Mouse (Mus musculus) adrenal gland, adult 8-10 months (tissue): ENCODE results near the gene Osbp2. TPM values are rescaled to one million over a fixed set of nuclear protein-coding genes. Genes with fewer than 3 reads are reported as not detected.

ENCODE experiments used
- DNase-seq: peaks from one replicate; pipeline ENCODE4 v3.0.0; 2022
- total RNA-seq, 4 experiments: library from RNA; stranded (reverse); gene quantifications; 2 replicates each; pipeline ENCODE4 v1.2.4; 2022

Osbp2 gene
- total RNA-seq, 4 experiments from 2014 or later, result 2.1 to 7.4 (median 3.7) TPM

DNA sequence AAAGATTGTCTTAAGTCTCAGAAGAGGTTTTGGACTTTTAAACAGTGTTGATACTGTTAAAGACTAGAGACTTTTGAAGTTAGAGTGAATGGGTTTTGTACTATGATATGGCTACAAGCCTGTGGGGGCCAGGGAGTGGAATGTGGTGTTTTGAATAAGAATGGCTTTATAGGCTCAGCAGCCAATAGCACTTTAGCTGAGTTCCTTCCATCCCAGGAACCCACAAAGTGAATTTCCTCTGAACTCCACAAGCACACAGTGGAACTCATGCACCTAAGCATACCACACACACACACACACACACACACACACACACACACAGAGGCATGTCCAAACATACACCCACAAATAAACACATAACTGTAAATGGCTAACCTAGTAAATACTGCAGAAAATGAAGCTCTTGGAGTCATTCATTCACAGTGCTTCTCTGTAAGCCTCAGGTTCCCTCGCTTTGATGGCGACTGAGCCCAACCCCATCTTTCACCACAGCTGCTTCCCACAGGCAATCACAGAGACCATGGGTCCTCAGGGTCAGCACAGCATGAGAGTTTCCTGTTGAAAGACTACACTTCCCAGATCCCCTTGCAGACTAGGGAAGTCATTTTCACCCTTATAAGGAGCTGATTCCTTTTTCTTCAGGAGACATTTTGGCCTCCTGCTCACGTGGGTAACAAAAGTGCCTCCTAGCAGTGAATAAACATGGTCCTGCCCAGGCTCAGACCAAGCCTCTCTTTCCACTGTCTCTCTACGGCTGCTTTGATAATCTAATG lies 45.5 kb downstream of the Osbp2 start:
- no peak for DNase-seq

DNA sequence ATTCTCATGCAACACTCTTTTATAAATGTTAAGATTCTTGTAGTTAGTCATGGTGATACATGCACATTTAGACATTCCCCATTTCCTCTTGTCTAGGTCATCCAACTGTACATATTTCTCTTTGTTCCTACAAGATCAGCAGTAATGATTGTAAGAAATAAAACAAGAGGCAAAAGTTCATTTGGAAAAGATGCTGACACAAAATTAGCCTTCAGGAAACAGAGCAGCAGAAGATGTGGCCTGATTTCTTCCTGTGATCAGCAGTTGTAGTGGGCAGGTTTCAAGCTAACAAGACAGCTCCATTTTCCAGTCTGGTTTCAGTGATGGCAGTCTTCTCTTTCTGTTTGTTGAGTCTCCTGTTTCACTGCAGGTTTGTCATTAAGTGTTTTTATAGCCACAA lies 47.8 kb downstream of the Osbp2 start:
- DNase-seq, result no peak

DNA sequence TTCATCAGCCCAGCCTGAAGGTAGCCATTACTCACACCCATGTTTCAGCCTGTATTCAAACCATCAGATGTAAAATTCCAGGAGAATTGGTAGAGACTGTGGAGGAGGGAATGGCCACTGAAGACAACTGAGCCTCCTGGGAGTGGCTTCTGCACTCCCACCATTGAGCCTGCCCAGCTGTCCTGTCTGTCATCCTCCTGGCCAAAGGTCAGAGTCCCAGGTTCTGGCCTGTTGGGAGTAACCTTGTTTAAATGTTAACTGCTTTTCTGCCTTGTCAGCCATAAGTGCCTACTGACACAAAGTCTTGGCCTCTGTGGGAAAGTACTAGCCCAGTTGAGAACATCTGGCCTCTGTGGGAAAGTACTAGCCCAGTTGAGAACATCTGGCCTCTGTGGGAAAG lies 50.4 kb downstream of the Osbp2 start:
- no peak for DNase-seq

DNA sequence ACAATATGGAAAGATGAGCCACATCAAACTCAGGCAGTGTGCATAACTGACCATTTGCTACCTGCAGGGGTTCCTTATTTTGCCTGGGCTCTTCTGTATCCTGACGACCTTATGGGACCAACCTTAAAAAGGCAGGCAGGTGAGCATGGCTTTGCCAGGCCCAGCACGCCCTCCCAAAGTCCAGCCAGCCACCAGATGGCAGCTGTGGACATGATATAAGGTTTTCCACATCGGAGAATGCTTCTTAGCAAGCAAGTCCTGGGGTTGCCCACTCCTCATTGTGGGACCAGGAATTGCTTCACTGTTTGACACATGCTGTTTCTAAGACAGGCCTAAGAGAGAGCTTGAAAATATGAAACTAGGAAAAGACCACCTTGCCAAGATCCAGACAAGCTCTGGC lies 55.5 kb downstream of the Osbp2 start:
- DNase-seq, result no peak

DNA sequence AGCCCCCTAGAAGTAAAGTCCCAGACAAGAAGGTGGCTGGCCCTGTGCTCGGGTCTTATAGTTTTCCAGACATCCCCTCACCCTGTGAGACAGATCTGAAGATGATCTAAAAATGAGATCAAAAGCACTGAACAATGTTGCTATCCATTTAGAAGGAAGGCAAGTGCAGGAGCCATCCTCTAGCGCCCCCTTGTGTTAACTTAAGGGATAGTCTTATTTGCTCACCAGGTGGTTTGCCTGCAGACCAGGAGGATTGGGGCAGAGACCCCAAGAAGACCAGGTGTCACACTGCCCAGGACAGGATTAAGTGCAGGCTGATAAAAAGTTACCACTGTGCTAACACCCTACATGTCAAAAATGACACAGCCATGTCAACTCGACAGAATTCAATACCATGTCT lies 58.3 kb downstream of the Osbp2 start:
- DNase-seq, result no peak

DNA sequence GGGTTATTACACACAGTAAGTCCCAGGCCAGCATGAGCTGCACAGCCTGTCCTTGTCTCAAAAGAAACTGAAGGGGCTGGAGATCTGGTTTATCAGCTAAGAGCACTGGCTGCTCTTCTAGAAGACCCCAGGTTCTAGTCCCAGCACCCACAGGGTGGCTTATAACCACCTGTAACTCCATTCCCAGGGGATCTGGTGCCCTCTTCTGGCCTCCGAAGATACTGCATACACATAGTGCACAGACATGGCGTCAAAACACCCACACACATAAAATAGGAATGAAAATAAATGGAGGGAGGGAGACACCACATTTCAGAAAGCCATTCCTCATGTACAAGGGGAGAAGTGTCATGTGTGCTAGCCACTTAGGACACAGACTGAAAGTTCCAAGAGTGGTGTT lies 59.1 kb downstream of the Osbp2 start:
- DNase-seq, result no peak

DNA sequence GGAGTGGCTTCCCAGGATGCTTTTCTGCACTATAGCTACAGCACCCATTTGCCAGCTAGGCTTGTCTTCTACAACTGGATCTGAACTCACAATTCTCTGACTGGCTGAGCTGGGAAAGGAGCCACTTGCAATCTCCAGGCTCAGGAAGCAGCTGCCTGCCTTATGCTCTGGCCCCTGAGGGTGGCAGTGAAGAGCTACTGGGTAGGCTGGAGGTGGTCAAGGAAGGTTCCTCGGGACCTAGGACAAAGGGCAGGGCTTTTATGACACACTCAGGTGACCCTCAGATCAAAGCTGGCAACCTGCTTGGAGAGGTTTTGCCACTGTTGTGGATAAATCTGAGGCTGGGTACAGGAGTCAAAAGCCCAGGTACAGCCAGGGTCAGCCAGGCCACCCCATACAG lies 61.6 kb downstream of the Osbp2 start:
- no peak for DNase-seq

DNA sequence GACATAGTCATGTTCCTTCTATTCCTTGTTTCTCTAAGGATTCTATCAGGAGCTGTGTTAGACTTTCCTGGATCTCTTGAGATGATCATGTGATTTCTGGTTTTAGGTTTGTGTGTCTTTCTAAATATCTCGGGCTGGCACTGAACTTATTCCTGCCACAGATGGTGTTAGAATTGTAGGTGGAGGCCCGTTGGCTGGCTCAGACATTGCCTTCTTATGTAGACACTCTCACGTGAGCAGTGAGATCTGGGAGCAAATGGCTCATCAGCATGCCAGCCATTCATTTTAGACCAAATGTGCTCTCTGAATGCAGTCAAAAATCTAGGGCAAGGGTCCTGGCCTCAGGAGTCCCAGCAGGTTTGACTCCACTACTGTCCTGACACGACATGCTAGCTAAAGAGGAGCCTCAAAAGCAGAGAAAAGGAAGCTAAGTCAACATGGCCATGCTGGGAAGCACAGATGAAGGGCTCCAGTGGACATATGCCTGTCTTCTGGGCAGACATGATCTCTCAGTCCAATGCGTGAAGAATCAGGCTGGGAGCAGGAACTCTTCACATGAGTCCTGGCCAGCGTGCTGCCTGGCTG lies 66.0 kb downstream of the Osbp2 start:
- DNase-seq, result no peak

DNA sequence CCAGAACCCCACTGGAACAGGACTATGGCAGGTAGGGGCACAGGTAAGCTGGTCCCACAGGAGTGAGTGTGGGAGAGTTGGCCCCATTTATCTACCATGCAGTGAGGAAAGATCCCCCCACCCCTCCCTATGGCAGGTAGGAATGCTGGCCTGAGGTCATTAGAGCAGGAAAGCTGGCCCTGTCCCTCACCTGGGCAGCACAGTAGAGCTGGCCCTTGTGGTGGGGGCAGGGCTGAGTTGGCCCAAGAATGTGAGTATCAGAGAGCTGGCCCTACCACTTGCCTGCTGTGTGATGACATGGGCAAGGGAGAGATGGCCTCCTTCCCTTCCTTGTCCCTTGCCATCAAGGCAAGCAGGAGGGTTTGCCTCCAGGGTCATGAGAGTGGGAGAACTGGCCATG lies 73.0 kb downstream of the Osbp2 start:
- no peak for DNase-seq

DNA sequence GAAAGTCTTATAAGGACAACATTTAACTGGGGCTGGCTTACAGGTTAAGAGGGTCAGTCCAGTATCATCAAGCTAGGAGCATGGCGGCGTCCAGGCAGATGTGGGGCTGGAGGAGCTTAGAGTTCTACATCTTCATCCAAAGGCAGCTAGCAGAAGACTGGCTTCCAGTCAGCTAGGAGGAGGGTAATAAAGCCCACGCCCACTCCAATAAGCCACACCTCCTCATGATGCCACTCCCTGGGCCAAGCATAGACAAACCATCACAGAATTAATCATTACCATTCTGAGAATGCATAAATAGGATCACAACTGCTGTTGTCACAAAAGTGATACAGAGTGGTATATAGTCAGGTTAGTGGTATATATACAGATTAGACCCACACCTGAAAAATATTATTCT lies 73.8 kb downstream of the Osbp2 start:
- DNase-seq, result no peak

DNA sequence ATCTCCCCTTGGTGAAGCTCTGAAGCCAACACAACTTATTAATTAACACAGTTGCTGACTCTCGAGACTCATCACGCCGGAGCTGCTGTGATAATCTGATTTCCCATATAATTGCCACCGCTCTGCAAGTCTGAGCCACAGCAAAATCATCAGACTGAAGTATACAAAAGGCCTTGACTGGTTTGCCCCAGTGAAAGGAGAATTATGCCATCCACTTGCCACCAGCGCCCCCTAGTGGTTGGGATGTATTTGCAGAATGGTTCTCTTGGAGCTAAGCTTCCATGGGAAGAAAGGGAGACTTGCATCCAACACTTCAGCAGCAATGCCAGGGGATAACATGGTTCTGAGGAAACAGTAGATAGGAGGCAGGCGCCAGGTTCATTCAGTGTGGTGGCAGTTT lies 77.1 kb downstream of the Osbp2 start:
- DNase-seq, result peak; percentile 78

DNA sequence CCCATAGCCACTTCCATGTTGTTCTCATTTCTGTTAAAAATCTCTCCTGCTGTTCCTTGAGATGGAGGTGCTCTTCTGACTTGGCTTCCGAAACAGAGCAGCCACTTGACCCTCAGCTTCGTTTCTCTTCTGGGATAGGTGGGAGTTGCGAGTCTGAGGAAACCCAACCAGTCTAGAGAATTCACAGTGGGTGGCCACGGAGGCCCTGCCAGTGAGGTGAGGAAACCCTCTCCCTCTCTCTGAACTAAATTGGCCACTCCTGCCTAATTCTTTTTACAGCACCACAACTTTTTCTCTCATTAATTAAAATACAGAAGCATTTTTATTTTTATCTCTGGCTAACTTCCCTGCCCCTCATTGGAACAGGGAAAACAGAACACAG lies 88.4 kb downstream of the Osbp2 start:
- DNase-seq, result no peak

DNA sequence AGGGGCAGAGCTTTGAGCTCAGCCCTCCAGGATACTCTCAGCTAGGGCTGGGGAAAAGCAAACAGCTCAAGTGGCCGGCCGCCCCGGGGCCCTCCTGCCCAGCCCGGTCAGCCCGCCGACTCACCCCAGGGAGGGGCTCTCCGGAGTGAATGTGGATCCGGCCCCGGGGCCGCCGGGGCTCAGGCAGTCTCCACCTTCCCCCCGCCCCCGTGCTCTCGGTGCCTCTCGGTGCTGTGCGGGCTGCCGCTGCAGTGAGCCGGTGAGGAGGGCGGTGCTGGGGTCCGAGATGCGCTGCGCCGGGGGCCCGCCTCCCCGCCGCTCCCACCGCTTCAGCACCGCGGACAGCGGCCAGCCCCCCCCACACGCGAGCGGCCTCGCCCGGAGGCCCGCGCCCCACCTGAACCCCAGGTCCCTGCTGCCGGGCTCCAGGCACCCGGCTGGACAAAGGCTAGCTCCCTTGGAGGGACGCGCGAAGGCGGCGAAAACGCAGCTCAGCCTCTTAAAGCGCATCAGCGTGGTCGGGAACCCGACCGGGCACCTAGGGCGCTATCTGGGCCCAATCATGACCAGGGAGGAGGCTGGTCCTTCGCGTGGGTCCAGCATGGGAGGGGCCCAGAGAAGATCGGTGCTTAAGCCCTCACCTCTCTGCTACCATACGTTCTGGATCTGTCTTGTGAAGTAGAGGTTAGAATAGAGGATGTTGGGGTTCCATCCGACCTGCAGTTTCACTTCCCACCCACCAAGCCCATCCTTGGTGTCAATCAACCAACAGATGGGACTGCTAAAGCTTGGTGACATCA lies 89.0 kb downstream of the Osbp2 start:
- no peak for DNase-seq

DNA sequence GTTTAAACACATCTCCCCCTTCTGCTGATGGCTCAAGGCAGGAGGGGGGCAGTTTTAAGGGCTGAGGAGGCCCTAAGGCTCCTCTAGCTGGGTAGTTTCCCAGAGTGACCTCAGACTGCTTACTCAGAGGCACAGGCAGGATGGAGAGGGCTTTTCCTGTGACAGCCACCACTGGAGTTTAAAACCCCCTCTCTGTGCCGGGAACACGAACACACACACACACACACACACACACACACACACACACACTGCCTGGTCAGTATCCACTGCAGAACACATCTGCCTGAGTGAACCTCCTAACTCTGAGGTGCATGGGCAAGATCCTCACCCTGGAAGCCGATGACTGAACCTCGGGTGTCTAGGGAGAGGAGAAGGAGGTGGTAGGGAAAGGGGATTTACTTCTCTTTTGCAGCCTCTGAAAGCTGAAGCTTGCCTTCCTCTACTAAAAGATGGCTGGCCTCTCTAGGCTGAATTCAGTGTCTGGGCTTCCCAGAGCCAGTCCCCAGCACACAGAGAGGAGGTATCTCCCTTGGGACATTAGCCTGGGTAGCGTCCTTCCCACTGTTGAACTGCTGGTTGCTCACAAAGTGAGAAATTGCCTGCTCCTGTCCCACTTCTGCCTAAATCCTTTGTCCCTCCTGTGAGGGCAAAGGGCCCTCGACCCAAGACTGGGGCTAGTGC lies 89.8 kb downstream of the Osbp2 start:
- no peak for DNase-seq

DNA sequence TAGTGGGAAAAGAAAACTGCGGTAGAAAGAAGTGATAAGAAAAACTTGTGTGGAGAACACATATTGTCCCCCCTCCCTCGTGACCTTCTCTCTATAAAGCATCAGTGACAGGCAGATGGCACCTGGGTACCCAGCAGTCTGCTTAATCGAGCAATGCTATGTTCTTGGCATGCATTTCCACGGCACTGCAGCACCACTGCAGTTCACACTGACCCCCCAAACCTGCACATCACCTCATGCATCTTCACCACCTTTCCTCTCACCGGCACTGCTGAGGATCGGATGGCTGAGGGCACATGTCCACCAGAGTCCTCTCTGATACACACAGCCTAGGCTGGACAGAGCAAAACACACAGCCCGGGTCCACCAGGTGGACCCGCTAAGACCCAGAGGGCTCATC lies 90.6 kb downstream of the Osbp2 start:
- no peak for DNase-seq

DNA sequence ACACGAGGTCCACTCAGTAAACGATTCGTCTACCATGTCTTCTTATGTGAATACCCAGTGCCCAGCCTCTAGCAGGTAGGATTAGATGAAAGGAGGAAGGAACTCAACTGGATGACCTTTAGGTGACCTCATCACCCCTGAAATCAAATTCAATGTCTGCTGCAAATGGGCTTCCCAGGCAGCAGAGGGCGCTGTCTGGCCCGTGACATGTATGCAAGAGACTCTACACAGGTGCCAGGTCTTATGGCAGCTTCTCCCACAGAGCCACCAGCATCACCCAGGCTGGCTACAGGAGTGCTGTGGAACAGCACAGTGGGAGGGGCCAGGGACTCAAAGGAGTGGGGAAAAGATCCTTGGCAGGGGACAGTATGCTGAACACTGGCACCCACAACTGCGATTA lies 92.4 kb downstream of the Osbp2 start:
- DNase-seq, result no peak

DNA sequence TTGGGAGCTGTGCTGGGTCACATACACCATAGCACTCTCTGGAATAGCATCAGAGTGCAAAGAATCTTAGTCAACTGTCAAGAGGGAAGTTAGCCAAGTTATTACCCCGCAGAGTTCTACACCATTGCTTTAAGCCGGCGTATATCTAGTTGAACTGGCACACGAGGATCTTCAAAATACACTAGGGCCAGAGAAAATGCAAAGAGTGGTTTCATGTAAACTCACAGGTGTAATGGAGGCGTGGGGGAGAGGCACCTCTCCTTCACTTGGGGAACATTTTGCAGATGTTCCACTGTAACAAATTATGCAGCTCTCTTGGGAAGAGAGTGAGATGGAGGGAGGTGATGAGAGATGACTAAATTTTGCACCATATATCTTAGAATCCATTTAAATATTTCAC lies 95.9 kb downstream of the Osbp2 start:
- DNase-seq, result no peak

DNA sequence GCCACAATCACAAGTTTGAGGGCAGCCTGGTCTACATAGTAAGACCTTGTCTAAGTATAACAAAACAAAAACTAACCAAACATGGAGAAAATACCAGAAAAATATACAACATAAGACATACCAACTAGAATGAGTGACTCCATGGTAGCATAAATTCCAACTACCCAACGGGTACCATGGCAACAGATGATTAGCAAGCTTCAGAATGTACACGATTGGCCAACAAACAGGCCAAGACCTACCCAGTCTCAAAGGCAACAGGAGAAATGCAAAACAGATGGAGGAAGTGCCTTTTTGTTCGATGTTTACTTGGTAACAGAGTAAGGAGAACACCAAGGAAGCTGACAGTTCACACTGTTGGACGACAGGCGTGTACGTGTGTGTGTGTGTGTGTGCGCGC lies 96.7 kb downstream of the Osbp2 start:
- DNase-seq, result no peak

DNA sequence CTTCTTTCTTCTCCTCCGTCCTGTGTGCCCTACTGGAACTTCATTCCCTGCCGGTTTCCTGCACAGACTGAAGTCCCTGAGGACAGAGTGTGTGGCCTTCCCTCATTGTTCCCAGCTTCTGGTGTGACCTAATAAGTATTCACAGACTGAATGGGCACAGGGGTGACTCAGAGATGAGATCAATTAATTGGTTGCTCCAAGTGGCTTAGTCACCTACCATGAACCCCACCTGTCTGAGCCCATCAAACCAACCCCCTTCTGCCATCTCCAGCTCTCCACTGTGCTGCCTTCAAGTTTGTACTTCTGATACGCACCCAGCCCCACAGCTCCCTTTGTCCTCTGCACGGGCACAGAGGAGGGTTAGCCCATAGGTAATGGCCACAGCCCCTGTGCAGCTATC lies 99.4 kb downstream of the Osbp2 start:
- DNase-seq, result no peak

DNA sequence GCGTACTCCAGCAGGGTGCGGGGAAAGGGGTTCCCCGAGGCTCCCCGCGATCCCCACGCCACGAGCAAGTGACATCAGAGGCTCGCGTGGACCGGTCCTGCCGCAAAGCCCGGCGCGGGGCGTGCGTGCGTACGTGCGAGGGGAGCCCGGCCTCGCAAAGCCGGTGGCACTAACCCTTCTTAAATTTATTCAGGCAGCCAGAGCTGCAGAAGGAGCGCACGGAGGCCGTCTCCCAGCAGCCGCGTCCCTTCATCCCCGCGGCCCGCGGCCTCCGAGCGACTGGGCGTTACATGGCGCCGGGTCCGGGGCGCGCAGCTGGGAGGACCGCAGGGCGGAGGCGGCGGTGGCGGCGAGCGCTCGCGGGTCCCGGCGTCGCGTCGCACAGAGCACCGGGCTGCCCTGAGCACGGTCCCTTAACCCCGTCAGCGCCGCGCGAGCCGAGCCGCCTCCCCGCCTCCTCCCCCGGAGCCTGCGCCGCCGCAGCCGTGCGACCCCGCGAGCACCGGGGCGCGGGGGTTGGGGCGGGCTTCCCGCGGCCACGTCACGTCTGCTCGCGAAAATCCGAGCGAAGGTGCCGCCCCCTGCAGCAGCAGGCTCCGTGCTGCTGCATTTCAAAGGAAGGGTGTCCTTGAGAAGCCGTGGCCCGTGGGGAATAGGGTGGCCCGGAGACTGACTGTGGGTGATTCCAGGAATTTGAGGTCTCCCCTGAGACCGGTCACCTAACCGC lies 101.8 kb downstream of the Osbp2 start:
- no peak for DNase-seq

DNA sequence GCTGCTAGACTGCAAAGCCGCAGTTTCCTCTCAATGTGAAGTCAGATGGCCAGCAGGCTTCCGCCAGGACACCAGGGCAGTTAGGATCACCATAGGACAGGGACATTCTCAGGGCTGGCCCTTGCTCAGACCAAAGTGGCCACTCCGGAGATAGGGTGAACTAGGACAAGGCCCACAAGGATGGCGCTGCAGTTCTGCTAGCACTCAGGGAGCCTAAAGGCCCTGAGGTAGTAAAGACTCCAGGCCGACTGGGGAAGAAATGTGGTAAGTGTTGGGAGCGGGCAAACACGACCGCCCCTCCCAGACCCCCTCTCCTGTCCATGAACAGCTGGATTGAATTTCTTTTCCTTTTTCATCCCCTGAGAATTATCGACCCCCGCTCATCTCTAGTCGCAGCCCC lies 102.4 kb downstream of the Osbp2 start:
- no peak for DNase-seq

DNA sequence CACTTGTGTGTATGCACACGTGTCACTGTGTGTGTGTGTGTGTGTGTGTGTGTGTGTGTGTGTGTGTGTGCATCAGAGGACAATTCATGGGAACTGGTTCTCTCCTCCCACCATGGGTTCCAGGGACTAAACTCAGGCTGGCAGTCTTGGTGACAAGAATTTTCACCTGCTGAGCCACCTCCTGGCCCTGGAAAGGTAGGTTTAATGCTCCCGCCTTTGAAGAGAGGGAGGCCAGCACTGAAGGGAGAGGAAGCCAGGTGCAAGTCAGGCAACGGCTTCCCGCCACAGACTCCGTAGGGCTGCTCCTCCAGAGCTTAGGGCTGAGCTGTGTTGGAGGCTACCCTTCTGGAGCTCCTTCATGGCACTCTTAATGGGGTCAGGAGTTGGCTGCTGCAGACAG lies 104.3 kb downstream of the Osbp2 start:
- no peak for DNase-seq

DNA sequence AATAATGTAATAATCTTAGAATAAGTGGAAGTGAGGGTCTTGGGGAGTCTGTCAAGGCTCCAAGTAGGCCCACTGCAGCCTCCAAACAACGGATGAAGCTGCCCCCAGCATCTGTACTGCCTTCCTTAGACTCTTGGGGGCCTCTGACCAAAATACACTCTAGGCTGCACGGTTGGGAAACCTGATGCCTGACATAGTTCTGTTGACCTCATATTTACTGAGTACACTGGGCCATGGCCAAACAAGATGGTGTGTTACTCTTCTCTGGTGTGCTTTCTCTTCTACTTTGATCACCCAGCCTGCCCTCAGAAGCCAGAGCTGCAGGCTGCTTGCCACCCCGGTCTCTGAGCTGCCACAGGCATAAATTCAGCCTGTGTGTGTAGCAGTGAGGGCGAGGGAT lies 108.4 kb downstream of the Osbp2 start:
- no peak for DNase-seq
